Mouse (Mus musculus): ENCODE results near the gene BC024978.

DNA sequence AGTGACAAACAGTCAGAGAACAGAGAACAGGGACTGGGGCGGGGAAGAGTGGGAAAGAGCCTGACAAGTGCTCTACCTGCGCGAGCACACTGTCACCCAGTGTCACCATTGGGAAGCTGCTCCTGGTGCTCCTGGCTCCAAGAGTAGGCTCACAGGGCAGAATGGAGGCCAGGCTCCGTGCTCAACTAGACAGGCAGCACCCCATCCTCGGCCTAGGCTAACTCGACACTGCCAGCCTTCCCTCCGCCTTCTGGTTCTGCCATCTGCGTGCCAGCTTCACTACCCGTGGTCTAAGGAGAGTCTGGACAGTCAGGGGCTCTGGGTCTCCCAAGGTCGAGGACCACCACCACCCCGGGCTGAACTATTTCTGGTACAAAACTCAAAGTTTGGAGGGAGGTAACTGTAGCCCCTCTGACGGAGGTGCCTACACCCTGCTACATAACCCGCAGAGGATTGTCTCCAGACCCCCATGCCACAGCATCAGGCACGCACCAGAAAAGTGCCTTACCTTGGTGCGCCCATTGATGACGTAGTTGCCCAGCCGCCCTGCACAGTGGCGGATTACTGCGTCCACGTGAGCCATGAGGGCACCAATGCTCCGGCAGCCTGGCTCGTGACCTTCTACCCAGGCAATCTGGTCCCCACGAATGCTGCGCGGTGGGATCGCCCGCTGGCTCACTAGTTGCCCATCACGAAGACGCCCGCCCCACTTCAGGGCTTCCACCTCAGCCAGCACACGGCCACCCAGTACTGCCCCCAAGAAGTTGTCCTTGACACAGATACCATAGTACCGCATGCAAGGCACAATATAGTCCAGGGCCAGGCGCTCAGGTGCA is 31.3 kb upstream of the BC024978 start:
- TF ChIP-seq CTCF (IDR thresholded peaks at IDR 0.05; ENCODE audit: low read depth): no peak
- no peak for TF ChIP-seq EP300 (IDR thresholded peaks at IDR 0.05; ENCODE audit: low read depth)
